Mouse (Mus musculus): ENCODE results near the gene Pcmt1.

DNA sequence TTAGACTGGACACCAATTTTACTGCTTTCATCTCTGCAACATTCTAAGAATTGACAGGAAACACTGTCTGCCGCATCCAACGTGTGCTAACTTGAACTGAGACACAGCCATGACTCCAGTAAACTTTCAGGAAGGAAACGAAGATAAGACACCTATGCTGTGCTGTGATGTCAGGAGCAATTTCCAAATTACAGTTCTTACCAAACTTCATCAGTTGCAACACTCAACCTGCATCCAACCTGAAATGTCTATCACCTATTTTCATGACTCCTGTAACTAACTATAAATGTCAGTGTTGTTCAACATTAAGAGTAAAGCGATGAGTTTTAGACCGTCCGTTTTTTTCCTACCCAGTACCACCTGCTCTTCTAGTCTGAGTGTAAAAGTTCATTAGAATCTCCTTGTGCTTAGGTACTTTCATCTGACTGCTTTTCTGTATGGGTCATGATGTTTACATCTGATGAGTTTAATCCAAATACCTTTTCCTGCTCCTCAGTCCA, 16.9 kb downstream of the Pcmt1 start:
- TF ChIP-seq POLR2A (IDR thresholded peaks at IDR 0.05; ENCODE audit: insufficient read length, low read depth): no peak
- no peak for TF ChIP-seq POLR2AphosphoS2 (IDR thresholded peaks at IDR 0.05; ENCODE audit: insufficient read length, low read depth)
- no peak for TF ChIP-seq MAX (IDR thresholded peaks at IDR 0.05; ENCODE audit: low read depth)
- no peak for TF ChIP-seq MYOG (IDR thresholded peaks at IDR 0.05; ENCODE audit: control insufficient read depth in 1 of 3, insufficient read depth in 1 of 3, insufficient read length in 2 of 3, low read depth in 2 of 3)
- TF ChIP-seq TCF12 (IDR thresholded peaks at IDR 0.05; ENCODE audit: insufficient read depth, poor library complexity, severe bottlenecking): no peak

Measured in myocyte (in vitro differentiated cells).